Mouse (Mus musculus): ENCODE measurements around the gene Usp21. TPM values are rescaled to one million over a fixed set of nuclear protein-coding genes. Genes with fewer than 3 reads are reported as not detected.

Usp21 gene
- polyA plus RNA-seq, 1 experiment, result 21.0 TPM

- H3ac ChIP-seq (ENCODE audit: control insufficient read depth, insufficient read length), result no peak overlapping the region
- no peak overlapping the region for H3K4me3 ChIP-seq
- no peaks in the 10 kb centered on the region for H3K27me3 ChIP-seq (ENCODE audit: control insufficient read depth, insufficient read depth, insufficient read length)
- H3K4me2 ChIP-seq (ENCODE audit: low read depth), result no peak overlapping the region
- no peak for TF ChIP-seq REST (IDR thresholded peaks at IDR 0.05; ENCODE audit: insufficient read depth, insufficient read length)
- no peak for TF ChIP-seq MAX (IDR thresholded peaks at IDR 0.05; ENCODE audit: low read depth)
- TF ChIP-seq MYOD1 (IDR thresholded peaks at IDR 0.05; ENCODE audit: control insufficient read depth in 1 of 3, insufficient read length in 2 of 3, low read depth in 2 of 3), result no peak
- TF ChIP-seq CEBPB (IDR thresholded peaks at IDR 0.05; ENCODE audit: insufficient read depth, poor library complexity, severe bottlenecking), result no peak
- no peak for TF ChIP-seq SRF (IDR thresholded peaks at IDR 0.05; ENCODE audit: control insufficient read depth, insufficient read length, low read depth)
- TF ChIP-seq TCF3 (IDR thresholded peaks at IDR 0.05; ENCODE audit: insufficient read length, low read depth), result no peak
- no peak for TF ChIP-seq POLR2AphosphoS2 (IDR thresholded peaks at IDR 0.05; ENCODE audit: insufficient read length, low read depth)
- TF ChIP-seq TCF12 (IDR thresholded peaks at IDR 0.05; ENCODE audit: insufficient read depth, poor library complexity, severe bottlenecking), result no peak
- no peak for TF ChIP-seq USF1 (IDR thresholded peaks at IDR 0.05; ENCODE audit: low read depth)
- no peak for TF ChIP-seq POLR2A (IDR thresholded peaks at IDR 0.05; ENCODE audit: insufficient read length, low read depth)
- no peak for TF ChIP-seq E2F4 (IDR thresholded peaks at IDR 0.05; ENCODE audit: insufficient read depth)
- TF ChIP-seq MYOG (IDR thresholded peaks at IDR 0.05; ENCODE audit: control insufficient read depth in 1 of 3, insufficient read depth in 1 of 3, insufficient read length in 2 of 3, low read depth in 2 of 3), result no peak
- peaks cover 10% of the 10 kb centered on the region for H3K36me3 ChIP-seq (ENCODE audit: control insufficient read depth, insufficient read depth)
- H3K79me2 ChIP-seq (ENCODE audit: control insufficient read depth, insufficient read depth), result peaks cover 3% of the 10 kb centered on the region
Observed at GRCm38 (mm10) chr1:171275144-171275734, 12.6 kb downstream of the Usp21 start.

- Histone ChIP-seq H3K4me2 (ENCODE audit: low read depth) (no peak overlapping the region), H3K4me3 (no peak overlapping the region), H3K36me3 (ENCODE audit: control insufficient read depth, insufficient read depth) (peaks cover 10% of the 10 kb centered on the region), H3K79me2 (ENCODE audit: control insufficient read depth, insufficient read depth) (peaks cover 3% of the 10 kb centered on the region), H3ac (ENCODE audit: control insufficient read depth, insufficient read length) (no peak overlapping the region), H3K27me3 (ENCODE audit: control insufficient read depth, insufficient read depth, insufficient read length) (no peaks in the 10 kb centered on the region)
- TF ChIP-seq TCF3 (IDR thresholded peaks at IDR 0.05; ENCODE audit: insufficient read length, low read depth) (no peak), POLR2A (IDR thresholded peaks at IDR 0.05; ENCODE audit: insufficient read length, low read depth) (no peak)
Observed at GRCm38 (mm10) chr1:171274171-171274570, 13.6 kb downstream of the Usp21 start.

- H3K4me3 ChIP-seq, result no peak overlapping the region
- H3K27me3 ChIP-seq (ENCODE audit: control insufficient read depth, insufficient read depth, insufficient read length), result no peaks in the 10 kb centered on the region
- TF ChIP-seq TCF3 (IDR thresholded peaks at IDR 0.05; ENCODE audit: insufficient read length, low read depth) (no peak), USF1 (IDR thresholded peaks at IDR 0.05; ENCODE audit: low read depth) (no peak), E2F4 (IDR thresholded peaks at IDR 0.05; ENCODE audit: insufficient read depth) (no peak), SRF (IDR thresholded peaks at IDR 0.05; ENCODE audit: control insufficient read depth, insufficient read length, low read depth) (no peak), TCF12 (IDR thresholded peaks at IDR 0.05; ENCODE audit: insufficient read depth, poor library complexity, severe bottlenecking) (no peak), MAX (IDR thresholded peaks at IDR 0.05; ENCODE audit: low read depth) (no peak), MYOD1 (IDR thresholded peaks at IDR 0.05; ENCODE audit: control insufficient read depth in 1 of 3, insufficient read length in 2 of 3, low read depth in 2 of 3) (no peak), POLR2A (IDR thresholded peaks at IDR 0.05; ENCODE audit: insufficient read length, low read depth) (no peak), CEBPB (IDR thresholded peaks at IDR 0.05; ENCODE audit: insufficient read depth, poor library complexity, severe bottlenecking) (no peak), MYOG (IDR thresholded peaks at IDR 0.05; ENCODE audit: control insufficient read depth in 1 of 3, insufficient read depth in 1 of 3, insufficient read length in 2 of 3, low read depth in 2 of 3) (no peak), REST (IDR thresholded peaks at IDR 0.05; ENCODE audit: insufficient read depth, insufficient read length) (no peak), POLR2AphosphoS2 (IDR thresholded peaks at IDR 0.05; ENCODE audit: insufficient read length, low read depth) (no peak)
- no peak overlapping the region for H3K4me2 ChIP-seq (ENCODE audit: low read depth)
- peaks cover 10% of the 10 kb centered on the region for H3K36me3 ChIP-seq (ENCODE audit: control insufficient read depth, insufficient read depth)
- no peak overlapping the region for H3ac ChIP-seq (ENCODE audit: control insufficient read depth, insufficient read length)
- H3K79me2 ChIP-seq (ENCODE audit: control insufficient read depth, insufficient read depth), result peaks cover 3% of the 10 kb centered on the region
Observed at GRCm38 (mm10) chr1:171272086-171272485, 15.7 kb downstream of the Usp21 start.

- Histone ChIP-seq H3K36me3 (ENCODE audit: control insufficient read depth, insufficient read depth) (peaks cover 10% of the 10 kb centered on the region), H3K27me3 (ENCODE audit: control insufficient read depth, insufficient read depth, insufficient read length) (no peaks in the 10 kb centered on the region), H3K79me2 (ENCODE audit: control insufficient read depth, insufficient read depth) (peaks cover 3% of the 10 kb centered on the region), H3K4me2 (ENCODE audit: low read depth) (no peak overlapping the region), H3ac (ENCODE audit: control insufficient read depth, insufficient read length) (no peak overlapping the region), H3K4me3 (peak overlapping the region; percentile 95)
- no peak for TF ChIP-seq E2F4 (IDR thresholded peaks at IDR 0.05; ENCODE audit: insufficient read depth)
- no peak for TF ChIP-seq CEBPB (IDR thresholded peaks at IDR 0.05; ENCODE audit: insufficient read depth, poor library complexity, severe bottlenecking)
- no peak for TF ChIP-seq TCF3 (IDR thresholded peaks at IDR 0.05; ENCODE audit: insufficient read length, low read depth)
- no peak for TF ChIP-seq TCF12 (IDR thresholded peaks at IDR 0.05; ENCODE audit: insufficient read depth, poor library complexity, severe bottlenecking)
- no peak for TF ChIP-seq MYOD1 (IDR thresholded peaks at IDR 0.05; ENCODE audit: control insufficient read depth in 1 of 3, insufficient read length in 2 of 3, low read depth in 2 of 3)
- TF ChIP-seq MAX (IDR thresholded peaks at IDR 0.05; ENCODE audit: low read depth), result no peak
- TF ChIP-seq MYOG (IDR thresholded peaks at IDR 0.05; ENCODE audit: control insufficient read depth in 1 of 3, insufficient read depth in 1 of 3, insufficient read length in 2 of 3, low read depth in 2 of 3), result no peak
- no peak for TF ChIP-seq REST (IDR thresholded peaks at IDR 0.05; ENCODE audit: insufficient read depth, insufficient read length)
- TF ChIP-seq USF1 (IDR thresholded peaks at IDR 0.05; ENCODE audit: low read depth), result no peak
- TF ChIP-seq SRF (IDR thresholded peaks at IDR 0.05; ENCODE audit: control insufficient read depth, insufficient read length, low read depth), result no peak
- no peak for TF ChIP-seq POLR2AphosphoS2 (IDR thresholded peaks at IDR 0.05; ENCODE audit: insufficient read length, low read depth)
- TF ChIP-seq POLR2A (IDR thresholded peaks at IDR 0.05; ENCODE audit: insufficient read length, low read depth), result no peak
Observed at GRCm38 (mm10) chr1:171271622-171272021, 16.2 kb downstream of the Usp21 start.

GRCm38 (mm10) chr1:171271196-171271595, 16.6 kb downstream of the Usp21 start:
- H3K4me3 ChIP-seq, result peak overlapping the region; percentile 95
- H3K36me3 ChIP-seq (ENCODE audit: control insufficient read depth, insufficient read depth), result peaks cover 10% of the 10 kb centered on the region
- H3K4me2 ChIP-seq (ENCODE audit: low read depth), result peak overlapping the region; percentile 97
- H3K79me2 ChIP-seq (ENCODE audit: control insufficient read depth, insufficient read depth), result peaks cover 3% of the 10 kb centered on the region
- H3ac ChIP-seq (ENCODE audit: control insufficient read depth, insufficient read length), result peak overlapping the region; percentile 28
- TF ChIP-seq SRF (IDR thresholded peaks at IDR 0.05; ENCODE audit: control insufficient read depth, insufficient read length, low read depth) (no peak), E2F4 (IDR thresholded peaks at IDR 0.05; ENCODE audit: insufficient read depth) (no peak), POLR2A (IDR thresholded peaks at IDR 0.05; ENCODE audit: insufficient read length, low read depth) (no peak), POLR2AphosphoS2 (IDR thresholded peaks at IDR 0.05; ENCODE audit: insufficient read length, low read depth) (no peak), USF1 (IDR thresholded peaks at IDR 0.05; ENCODE audit: low read depth) (no peak), MYOD1 (IDR thresholded peaks at IDR 0.05; ENCODE audit: control insufficient read depth in 1 of 3, insufficient read length in 2 of 3, low read depth in 2 of 3) (no peak), TCF3 (IDR thresholded peaks at IDR 0.05; ENCODE audit: insufficient read length, low read depth) (no peak), CEBPB (IDR thresholded peaks at IDR 0.05; ENCODE audit: insufficient read depth, poor library complexity, severe bottlenecking) (no peak), MYOG (IDR thresholded peaks at IDR 0.05; ENCODE audit: control insufficient read depth in 1 of 3, insufficient read depth in 1 of 3, insufficient read length in 2 of 3, low read depth in 2 of 3) (no peak), TCF12 (IDR thresholded peaks at IDR 0.05; ENCODE audit: insufficient read depth, poor library complexity, severe bottlenecking) (no peak)
- no peaks in the 10 kb centered on the region for H3K27me3 ChIP-seq (ENCODE audit: control insufficient read depth, insufficient read depth, insufficient read length)

Data from myocyte (in vitro differentiated cells).